Mouse (Mus musculus) layer of hippocampus, adult 8-10 months (tissue): Measurements from ENCODE around the gene Sparcl1. TPM values are rescaled to one million over a fixed set of nuclear protein-coding genes. Genes with fewer than 3 reads are reported as not detected.

Source experiments
- DNase-seq, 2 experiments: peaks; one replicate each; pipeline ENCODE4 v3.0.0; 2022; ENCODE audit warnings: low spot score in 2 of 2
- total RNA-seq, 4 experiments: library from RNA; stranded (reverse); gene quantifications; 2 replicates each; pipeline ENCODE4 v1.2.4; 2022

The Sparcl1 gene
- 1,000 to 10,000 TPM; 1,478 to 1,666 (median 1,550) TPM for total RNA-seq

DNA sequence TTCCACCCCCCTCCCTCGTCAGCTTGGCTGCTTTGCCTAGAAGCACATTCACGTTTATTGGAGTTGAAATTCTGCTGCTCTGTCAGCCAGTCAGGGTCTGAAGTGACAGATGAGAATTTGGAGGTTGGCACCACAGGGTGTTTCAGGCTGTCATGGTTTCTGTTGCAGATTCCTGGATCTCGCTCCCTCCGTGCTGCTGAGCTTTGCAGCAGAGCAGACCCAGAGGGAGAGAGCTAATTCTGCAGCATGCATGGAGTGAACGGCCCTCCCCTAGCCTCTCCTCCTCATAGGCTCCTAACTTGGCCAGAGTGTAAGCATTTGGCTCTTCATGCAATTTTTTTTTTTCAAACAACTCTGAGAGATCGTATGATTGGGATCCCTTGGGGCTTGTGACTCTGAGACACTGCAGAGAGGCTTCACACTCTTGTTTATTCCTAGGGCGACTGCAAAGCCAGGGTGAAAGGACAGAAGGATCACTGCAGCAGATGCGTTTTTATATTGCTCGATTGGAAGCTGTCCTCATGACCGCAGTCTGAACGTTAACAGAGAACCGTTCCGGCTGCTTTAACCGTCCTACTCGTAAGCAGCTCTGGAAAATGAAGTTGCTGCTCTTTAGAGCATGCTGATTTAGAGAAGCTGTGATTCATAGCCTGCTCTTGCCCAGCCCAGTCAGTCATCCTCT is at the start of gene Sparcl1:
Gene Sparcl1, minus strand, starts transcription at position 243 of the 682 bp plus-strand sequence.
- DNase-seq = peak; percentile 74 to 82

DNA sequence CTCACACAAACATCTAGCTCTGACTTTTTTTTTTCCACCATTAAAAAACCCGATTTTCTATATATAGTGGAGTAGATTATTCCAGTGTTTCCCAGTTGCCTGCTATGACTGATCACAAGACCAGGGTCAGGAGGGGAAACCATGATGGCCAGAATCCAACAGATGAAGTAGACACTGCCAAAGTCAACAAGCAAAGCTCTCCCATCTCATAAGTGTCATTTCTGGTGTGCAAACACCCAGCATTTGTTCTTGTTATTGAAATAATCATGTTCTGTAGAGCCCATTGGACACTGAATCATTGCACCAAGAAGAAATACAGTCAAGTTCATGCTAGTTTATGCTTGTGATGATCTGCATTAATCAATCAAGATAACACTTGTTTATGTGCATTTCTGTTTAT is 47.9 kb upstream of the Sparcl1 start:
- no peak for DNase-seq

DNA sequence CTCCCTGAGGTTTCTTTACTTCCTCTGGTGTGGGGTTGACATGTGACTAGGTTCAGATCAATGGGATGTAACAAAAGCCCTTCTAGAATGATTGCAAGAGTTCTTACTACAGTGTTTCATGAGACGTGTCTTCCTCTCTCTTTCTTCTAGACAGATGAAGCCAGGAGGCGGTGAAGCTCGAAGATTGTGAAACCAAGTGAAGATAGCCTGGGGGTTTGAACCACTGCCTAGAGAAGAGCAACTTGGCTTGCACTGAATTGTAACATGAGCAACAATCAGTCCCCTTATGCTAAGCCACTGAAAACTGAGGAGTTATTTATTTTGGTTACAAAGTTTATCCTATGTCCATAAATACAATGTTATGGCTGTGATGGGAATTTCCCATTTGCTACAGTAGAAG is 47.0 kb upstream of the Sparcl1 start:
- no peak for DNase-seq

DNA sequence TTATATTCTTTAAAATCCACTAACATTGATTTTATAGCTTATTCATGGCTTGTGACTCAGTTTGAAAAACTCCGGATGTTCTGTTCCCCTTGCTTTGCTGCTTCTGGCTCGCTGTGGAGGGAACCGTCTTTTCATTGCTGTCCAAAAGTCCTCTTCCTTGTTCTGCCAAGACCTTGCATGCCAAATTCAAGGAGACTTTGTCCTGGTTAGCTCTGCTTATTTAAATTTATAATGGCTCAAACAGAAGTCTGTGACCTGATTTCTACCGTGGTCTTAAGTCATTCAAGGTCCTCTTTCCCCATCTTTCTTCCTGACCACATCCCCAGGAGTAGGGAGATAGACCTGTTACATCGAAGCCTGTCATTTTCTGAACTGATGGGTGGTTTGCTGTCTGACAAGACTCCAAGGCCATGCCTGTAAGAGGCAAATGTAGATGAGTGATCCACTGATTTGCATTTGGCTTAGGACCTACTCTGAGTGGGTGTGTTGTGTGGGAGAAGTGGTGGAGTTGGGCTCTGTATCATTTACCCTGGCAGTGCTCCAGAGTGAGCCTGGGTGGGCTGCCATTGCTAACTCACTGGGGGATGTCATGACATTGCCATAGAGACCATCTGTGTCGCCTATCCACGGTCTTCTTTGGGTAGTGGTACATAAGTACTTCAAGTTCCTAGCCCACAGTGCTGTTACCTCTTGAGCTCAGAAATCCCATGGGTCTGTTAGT is 45.0 kb upstream of the Sparcl1 start:
- DNase-seq = peak; percentile 64 to 69

DNA sequence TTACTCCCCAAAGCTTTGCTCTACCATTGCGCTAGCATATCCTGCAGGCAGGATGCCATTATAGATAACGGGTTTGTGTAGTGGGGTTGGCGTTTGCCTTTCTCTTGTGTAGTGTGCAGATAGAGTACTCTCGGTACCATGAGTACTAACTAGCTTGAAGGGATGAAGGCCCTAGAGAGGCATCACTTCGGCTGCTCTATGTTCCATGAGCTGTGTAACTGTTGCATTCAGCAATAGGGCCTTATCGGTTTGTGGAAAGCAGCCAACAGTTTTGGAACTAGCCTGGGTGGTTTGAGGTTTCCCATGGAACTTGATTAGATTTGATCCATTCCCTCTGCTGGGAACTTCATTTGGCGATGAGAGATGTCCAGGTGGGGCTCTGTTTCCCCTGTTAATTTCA is 44.2 kb upstream of the Sparcl1 start:
- DNase-seq = no peak

DNA sequence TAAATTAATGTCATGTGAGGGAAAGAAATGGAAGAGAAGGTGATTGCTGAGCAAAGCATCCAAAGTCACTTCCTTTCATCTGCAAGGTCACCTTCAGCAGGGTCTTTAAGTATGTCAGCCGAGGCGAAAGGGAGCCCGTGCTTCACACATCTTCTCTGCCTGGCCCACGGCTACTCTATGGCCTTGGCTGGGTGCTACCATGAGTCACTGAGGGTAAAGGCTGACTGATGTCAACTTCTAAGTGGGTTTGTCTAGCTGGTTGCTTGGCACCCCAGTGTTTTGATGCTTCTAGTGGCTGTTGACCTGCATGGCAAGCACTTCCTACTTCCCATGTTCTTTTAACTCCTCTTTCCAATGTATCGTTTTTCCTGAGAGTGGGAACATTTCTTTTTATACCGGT is 36.7 kb upstream of the Sparcl1 start:
- no peak for DNase-seq

DNA sequence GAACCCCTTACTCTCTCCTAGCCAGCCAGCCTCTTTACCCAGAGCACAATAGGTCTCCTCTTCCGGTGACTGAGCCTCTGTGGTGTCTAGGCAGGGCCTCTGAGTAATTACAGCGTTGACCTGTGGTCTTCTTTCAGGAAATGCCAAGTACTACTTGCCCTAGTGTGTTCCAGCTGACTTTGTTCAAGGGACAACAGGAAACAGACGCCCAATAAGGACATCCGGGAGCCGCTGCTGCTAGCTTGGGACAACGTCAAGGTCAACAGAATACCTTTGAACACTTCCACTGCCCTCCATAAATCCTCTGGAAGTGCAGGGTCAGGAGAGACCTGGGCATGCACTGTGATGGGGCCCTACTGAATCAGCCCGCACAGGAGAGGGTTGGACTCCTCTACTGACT is 35.8 kb upstream of the Sparcl1 start:
- DNase-seq = no peak

DNA sequence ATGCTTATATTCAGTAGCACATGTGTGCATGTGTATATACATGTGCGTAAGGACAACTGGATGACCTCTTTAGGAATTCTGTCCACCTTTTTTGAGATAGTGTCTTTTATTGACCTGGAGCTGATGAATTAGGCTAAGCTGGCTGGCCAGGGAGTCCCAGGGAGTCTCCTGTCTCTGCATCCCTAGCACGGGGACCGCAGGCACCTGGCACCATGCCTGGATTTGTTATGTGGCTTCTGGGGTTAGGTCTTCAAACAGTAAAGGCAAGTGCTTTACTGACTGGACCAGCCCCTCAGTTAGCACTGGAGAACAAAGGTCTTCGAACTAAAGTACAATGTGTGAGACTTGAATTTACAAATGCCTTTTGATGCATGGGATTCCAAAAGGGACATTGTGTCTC is 30.5 kb upstream of the Sparcl1 start:
- DNase-seq = no peak

DNA sequence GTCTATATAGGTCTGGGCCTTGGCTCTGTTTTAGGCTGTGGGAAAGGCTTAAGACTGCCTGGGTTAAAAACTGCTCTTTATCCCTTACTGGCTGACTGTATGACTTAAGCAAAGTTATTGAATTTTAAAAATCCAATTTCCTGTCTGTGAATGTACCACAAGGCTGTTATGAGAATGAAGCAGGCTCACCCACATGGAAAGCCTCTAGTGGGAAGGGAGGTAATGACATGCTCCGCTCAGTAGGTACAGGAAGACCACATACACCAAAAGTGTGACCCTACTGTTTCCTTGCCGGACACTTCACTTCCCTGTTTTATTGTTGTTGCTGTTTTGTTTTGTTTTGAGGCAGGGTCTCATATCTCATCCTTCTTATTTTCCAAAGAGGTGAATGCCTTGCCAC is 27.5 kb upstream of the Sparcl1 start:
- DNase-seq = no peak

DNA sequence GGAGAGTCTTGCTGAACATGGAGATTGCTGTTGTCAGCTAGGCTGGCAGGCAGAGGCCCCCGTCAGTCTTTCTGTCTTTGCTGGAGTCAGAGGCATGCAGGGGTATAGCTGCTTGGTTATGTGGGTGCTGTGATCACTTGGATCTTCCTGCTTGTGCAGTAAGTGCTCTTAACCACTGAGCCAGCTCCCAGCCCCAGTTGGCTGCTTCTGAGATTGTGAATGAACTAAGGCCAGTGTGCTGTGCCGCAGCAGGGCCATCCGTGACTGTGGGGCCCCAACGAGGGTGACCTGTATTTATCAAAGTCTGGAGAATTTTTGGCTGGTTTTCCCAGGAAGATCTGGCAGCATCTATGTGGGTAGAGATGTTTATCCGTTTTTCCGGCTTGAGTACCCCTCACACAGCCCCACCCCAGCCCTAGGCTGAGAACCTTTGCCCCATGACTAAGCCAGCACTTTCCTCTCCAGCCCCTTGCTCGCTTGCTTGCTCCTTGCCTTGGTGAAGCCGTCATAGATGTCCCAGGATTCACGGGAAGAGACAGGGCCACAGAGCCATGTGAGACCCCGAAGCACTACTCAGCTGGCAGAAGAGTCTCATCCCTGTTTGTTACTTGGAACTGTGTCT is 24.5 kb upstream of the Sparcl1 start:
- no peak for DNase-seq

DNA sequence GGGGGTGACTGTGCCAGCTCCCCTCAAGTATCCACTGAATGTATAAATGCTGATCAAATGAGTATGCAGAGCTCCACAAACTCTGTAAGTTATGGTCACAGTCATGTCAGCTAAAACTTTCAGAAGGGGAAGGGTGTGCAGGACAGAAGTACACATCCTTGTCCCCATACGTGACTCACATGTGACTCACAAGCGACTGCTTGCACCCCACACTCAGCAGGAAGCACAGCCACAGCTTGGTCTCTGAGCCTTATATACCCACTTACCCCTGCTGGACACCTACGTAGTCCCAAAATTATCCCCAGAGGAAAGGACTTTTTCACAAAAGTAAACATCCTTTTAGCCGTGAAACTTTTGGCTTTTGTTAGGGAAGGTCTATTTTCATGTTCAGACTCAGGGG is 20.2 kb upstream of the Sparcl1 start:
- no peak for DNase-seq

DNA sequence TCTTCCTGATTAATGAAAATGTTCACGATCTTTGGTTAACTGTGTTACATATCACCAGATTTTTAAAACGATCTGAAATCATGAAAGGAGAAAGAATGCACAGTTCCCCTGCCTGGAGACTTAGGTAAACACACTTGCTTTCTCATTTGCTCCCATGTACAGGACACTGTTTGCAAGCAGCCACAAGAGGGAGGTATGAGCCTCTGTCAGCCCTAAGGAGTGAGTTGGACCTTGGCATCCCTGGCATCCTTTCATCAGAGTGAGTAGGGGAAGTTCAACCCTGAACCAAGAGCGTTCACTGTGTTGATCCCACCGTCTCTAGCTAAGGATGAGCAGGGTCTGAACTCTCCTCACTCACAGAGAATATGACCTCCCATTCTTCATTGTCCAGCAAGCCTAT is 18.0 kb upstream of the Sparcl1 start:
- DNase-seq = no peak

DNA sequence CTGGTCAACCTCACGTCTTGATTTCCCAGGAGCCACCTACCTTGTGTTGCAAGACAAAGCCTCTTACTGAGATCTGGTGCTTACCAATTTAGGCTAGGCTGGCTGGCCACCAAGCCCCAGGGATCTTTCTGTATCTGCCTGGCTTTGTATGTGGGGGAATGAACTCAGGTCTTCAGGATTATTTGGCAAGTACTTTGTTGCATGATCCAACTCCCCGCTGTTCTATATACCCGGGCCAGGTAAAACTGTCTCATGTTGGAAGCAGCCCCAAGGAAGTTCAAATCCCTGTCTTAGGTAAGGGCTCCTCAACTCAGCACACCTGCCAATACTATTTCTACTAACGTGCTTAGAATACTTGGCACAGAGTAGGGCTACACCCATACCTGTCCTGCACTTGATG is 17.4 kb upstream of the Sparcl1 start:
- no peak for DNase-seq

DNA sequence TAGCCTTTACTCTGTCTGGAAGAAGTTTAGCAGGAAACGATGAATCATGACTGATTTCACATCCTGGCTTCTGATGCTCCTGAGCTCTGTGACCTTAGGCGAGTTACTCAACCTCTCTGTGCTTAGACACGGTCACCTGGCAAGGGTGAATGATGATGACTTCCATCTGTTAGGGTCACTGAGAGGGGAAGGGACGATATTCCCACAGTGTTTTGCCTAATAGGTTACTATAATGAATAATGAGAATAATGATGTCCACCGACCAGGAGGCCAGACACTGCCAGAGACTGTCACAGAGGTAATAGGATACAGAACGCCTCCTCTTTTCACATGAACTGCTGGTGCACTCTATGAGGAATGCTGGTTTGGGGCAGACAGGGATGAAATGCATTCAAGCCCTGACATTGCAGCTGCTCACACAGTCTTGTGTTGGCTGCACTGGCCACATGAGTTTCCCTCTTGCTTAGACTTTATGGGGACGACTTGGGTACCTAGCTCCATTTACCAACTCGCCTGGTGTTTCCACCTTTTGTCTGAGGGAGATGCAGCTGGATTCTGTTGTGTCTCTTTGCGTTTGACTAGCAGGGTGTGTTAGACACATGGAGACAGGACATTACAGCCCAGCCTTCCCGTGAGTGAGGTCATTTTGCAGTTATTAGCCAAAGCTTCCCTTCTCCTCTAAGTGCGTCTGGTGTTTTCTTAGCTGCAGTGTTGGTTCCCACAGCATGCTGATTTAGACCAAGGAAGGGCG is 14.9 kb upstream of the Sparcl1 start:
- DNase-seq = no peak

DNA sequence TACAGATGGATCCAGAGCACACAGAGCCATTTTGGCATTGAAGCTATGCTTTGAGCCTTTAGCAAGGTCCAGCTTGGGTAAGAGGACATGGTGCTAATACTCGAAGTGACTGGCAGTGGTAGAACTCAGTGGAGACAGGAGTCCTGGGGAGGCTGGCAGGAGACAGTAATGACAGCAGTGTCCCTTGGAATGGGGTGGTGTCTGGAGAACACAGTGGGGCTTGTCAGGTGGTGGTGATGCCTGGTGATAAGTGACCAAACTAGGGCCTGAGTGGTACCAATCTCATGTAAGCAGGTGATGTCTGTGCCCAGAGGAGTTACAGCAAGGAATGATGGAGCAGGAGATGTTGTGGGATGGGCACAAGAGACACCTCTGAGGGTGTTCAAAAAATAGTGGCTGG is 13.8 kb upstream of the Sparcl1 start:
- DNase-seq = no peak

DNA sequence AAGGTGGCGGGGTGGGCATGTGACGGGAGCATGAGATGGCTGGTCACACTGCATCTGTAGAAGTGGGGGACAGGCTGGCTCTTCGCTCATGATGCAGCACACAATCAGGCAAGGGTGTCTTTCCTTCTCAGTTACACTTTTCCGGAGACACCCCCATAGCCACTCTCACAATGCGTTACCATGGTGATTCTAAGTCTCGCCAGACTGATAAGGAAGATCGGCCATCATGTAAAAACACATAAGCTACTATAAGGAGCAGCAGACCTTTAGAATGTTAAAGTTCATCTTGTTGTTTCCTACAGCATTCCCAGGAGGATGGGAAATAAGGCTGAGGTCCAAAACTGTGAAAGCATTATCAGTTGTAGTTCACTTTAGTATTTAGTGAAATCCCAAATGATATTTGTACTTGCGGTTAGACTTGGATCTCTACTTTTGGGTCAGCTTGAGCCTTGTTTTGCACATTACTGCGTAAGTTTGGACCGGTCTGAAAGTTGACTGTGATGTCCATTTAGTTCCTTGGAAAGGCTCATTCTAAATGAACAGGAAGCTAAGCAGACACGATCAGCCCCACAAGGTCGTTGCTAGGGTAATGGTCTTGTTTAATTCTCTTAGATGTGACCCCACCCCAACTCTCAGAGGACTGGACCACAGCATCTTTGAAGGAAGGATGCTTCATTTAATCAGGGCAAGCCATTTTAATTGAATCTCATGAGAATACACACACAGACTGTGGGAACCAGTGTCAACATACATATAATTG is 13.2 kb upstream of the Sparcl1 start:
- no peak for DNase-seq

DNA sequence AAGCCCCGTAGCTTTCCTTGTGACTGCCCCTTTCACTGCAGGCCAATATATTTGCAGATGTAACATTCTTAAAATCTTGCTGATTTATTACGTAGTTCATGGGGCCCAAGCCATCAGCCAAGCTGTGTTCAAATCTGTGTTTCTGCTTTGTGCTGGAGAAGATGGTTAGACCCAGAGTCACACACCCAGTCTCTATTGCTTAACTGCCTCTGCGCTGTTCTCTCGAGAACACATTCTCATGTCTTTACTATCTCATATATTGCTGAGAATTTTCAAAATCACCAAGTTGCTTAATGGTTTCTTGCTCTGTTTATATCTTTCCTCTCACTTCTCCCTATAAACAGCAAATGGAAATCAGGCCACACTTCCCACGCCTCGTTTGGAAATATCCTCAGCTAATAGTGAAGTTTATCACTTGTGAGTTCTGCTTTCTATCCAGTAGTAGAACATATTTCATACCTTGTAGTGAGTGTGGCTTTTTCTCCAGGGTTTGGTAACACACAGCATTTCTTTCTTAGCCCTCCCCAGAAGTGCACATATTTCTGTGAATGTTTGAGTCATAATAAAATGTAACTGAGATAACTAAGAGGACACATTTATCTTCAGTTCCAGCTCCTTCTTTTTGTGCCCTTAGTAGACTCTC is 10.6 kb upstream of the Sparcl1 start:
- DNase-seq = no peak

DNA sequence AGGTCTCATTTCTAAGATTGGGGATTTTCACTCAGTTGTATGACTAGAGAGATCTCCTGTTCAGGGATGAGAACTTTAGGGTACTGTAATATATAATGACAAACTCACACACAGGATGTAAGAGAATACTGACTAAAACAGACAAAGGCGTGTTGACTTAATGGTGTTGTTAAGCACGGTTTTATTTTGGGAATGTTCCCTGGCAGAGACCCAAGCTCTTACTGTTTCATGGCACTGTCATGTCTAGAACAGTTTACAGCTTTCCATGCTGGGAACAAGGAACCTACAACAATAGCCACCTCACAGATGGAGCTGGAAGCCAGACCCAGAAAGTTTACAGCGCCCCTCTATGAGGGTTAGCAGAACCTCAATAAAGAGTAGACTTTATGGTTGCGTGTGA is 2.4 kb upstream of the Sparcl1 start:
- peak in 1 of 2 experiments; percentile 44 for DNase-seq

DNA sequence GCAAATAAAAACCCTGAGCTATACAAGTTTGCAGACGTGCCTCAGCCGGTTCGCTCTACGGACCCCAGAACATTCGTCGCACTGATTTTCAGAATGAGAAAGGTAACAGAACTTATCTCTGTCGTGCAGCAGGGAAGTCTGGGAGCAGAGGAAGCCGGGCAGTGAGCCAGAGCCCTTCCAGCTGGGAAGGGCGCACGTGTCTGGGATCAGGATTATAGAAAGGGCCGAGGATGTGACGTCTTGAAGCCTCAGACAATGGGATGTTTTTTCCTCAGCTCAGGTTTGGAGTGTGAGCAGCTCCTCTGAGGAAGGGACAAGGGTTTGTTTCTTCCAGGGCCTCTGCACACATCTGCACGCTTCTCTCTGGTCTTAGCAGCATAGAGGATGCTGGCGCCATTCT is 1.6 kb upstream of the Sparcl1 start:
- DNase-seq = peak in 1 of 2 experiments; percentile 38

DNA sequence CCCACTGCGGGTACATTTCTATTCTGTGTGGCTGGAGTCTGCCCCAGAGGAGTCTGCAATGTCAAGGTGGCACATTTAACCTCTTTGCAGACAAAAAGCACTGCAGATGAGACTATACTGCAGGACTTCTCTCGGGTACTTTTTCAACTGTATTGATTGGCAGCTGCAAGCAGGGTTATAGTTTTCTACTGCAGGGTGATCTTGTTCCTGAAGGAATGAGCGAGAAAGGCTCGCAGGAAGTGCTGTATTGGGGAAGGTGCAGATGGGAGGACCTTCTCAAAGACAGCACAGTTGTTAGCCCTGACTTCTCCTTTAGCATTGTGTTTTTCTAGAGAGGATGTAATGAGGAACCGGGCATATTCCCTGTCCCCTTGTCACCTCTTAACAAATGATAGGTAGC is 1.0 kb downstream of the Sparcl1 start:
- no peak for DNase-seq

DNA sequence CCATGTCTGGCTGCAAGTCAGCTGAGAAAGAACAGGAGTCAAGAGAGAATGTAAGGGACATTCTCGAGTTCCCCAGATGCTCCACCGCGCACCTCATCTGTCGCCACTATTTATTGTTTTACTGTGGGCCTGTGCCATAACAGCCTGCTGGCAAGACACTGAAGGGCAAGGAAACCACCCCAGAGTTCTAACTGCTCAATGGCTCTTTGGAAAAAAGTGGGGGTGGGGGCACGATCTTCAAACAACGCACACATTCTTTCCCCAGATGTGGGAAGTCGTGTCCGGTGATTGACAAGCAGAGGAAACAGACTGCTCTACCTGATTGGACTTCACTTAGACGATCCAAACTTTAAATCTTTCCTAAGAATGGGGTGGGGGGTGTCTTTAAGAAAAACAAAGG is 1.5 kb downstream of the Sparcl1 start:
- DNase-seq = no peak
